Mouse (Mus musculus) 3T3-L1 (cell line): ENCODE measurements around the gene Tmem201.
A peak's percentile ranks its signal among the peaks of the same experiment; 100 is the strongest.

Experiments
- DNase-seq: peaks from one replicate; pipeline ENCODE4 v3.0.0-alpha.2; 2015; ENCODE audit warnings: low read depth, low spot score

The Tmem201 gene

GRCm38 (mm10) chr4:149749003-149749662, 11.3 kb upstream of the Tmem201 start:
- DNase-seq, result no peak

- no peak for DNase-seq
Observed at GRCm38 (mm10) chr4:149744119-149744518, 6.3 kb upstream of the Tmem201 start.

- DNase-seq, result no peak
Observed at GRCm38 (mm10) chr4:149742011-149742530, 4.2 kb upstream of the Tmem201 start.

GRCm38 (mm10) chr4:149740301-149740700, 2.5 kb upstream of the Tmem201 start:
- no peak for DNase-seq

GRCm38 (mm10) chr4:149739478-149739877, 1.6 kb upstream of the Tmem201 start:
- DNase-seq, result no peak

GRCm38 (mm10) chr4:149736581-149736980, 1.3 kb downstream of the Tmem201 start:
- DNase-seq, result peak; percentile 43

- DNase-seq, result no peak
Observed at GRCm38 (mm10) chr4:149735624-149736250, 2.1 kb downstream of the Tmem201 start.

- DNase-seq, result no peak
Observed at GRCm38 (mm10) chr4:149734730-149735475, 2.9 kb downstream of the Tmem201 start.

DNA sequence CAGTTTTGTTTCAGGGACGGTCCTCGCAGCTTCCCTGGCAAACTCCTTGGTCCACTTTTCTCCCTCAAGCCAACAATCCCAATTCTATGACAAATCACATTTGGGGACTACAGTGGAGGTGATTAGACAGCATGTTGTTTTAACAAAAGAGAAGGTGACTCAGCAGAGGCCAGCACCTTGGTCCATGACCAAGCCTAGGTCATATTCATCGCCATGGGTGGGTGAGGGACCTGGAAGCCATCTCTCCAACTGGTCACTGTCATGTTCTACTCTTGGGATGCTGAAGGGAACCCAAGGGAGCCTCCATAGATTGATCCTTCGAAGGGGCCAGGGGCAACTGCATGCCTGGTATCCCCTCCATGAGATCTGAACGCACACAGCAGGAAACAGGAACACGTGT, 3.6 kb downstream of the Tmem201 start:
- DNase-seq, result no peak

GRCm38 (mm10) chr4:149733748-149734147, 4.1 kb downstream of the Tmem201 start:
- DNase-seq, result no peak

- no peak for DNase-seq
Observed at GRCm38 (mm10) chr4:149732800-149733199, 5.0 kb downstream of the Tmem201 start.

DNA sequence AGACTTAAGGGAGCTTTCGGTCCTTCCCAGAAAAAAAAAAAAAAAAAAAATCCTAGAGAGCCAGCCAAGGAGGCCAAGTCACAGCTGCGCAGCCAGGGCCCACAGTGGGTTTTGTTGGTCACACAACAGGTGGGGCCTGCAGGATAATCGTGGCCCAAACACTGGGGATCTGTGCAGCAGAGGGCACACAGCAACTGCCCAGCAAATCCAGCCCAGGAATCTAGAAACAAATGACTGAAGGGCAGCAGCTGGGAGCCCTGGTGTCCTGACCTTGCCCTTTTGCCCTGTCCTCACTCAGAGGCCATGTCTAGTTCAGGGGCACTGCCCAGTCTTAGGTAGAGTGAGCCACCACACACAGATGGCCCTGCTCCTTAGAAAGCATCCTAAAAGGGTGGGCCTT, 5.5 kb downstream of the Tmem201 start:
- no peak for DNase-seq

DNA sequence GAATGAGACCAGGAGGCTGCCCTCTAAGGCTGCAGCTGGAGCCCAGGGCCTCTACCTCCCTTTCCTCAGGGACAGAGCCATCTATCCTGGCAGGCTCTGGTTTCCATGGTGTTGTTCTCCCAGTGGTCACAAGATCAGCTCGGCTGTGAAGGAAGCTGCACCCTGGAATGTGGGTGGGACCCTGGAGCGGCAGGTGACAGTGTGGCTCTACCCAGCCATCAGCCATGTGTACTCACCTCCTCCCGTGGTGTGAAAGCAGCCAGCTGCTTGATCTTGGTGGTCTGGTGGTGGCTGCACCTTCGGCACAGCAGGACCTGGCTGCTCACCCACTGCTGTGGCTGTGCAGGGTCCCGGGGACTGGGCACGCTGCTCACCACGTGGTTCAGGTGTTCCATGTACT, 7.0 kb downstream of the Tmem201 start:
- no peak for DNase-seq

- DNase-seq, result no peak
Observed at GRCm38 (mm10) chr4:149728810-149729209, 9.0 kb downstream of the Tmem201 start.

DNA sequence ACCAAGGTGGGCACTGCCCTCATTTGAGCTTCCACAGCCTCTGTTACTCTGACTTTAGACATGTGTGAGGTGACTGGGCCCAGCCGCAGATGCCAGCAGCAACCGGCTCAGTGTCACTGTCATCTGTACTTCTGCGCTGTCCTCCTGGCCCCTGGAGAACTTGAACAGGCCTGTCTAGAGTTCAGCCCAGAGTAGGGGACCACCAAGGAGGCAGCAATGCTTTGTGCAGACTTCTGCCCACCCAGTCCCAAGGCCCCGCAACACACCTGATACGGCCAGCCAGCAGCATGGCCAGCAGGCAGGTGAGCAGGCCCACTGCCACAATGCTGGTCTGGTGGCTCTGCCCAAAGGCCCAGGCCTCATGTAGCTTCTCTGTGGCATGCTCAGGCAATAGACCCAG, 10.2 kb downstream of the Tmem201 start:
- DNase-seq, result no peak

DNA sequence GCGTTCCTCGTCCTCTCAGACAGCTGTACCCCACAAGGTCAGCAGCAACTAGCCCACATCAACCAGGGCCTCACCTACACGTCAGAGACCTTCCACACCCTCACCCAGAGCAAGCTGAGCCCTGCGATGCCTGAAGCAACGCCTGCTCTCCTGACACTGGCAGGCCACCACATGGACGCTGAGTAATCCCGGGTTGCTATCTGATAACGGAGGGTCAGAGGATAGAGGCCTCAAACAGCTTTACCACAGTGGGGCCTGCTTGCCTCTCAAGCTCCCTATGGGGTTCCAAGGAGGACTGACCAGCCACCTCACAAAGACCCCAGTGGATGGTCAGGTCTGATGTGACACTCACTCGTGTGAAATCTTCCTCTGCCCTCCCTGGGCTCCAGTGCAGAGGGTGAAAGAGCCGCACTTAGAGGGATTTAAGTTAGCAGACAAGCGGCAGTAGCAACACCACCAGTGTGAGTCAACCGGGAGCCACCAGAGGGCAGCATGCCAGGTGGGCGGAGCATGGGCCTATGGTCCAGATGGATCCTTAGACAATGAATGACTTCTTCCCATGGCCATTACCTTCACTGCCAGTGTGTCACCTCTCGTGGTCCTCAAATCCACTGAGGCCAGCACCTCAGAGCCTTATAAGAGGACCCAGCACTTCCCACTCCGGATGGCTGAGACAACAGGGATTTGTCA, 12.0 kb downstream of the Tmem201 start:
- peak; percentile 93 for DNase-seq

DNA sequence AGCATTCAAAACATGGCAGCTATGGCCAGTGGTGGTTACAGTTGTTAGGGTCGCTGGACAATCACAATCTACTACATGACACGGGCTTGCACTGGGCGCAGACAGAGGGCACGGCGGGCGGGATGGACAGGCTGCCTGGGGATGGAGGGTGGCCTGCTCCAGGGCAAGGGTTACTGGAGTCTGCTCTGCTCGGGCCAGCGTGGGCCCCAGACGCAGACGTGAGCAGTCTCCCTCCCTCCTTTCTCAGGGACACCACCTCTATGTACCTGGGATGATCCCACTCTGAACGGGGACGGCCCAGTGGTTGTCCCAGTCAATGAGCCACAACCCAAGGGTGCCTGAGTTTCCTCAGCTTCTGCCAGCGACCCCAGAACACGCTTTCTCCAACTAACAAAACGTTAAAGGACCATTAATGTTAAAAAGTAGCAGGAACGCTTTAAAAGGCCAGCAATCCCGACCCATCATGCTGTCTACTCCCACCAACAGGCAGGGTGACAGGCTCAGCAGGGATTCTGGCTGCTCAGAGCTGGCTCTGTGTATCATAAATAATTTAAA, 12.9 kb downstream of the Tmem201 start:
- no peak for DNase-seq

DNA sequence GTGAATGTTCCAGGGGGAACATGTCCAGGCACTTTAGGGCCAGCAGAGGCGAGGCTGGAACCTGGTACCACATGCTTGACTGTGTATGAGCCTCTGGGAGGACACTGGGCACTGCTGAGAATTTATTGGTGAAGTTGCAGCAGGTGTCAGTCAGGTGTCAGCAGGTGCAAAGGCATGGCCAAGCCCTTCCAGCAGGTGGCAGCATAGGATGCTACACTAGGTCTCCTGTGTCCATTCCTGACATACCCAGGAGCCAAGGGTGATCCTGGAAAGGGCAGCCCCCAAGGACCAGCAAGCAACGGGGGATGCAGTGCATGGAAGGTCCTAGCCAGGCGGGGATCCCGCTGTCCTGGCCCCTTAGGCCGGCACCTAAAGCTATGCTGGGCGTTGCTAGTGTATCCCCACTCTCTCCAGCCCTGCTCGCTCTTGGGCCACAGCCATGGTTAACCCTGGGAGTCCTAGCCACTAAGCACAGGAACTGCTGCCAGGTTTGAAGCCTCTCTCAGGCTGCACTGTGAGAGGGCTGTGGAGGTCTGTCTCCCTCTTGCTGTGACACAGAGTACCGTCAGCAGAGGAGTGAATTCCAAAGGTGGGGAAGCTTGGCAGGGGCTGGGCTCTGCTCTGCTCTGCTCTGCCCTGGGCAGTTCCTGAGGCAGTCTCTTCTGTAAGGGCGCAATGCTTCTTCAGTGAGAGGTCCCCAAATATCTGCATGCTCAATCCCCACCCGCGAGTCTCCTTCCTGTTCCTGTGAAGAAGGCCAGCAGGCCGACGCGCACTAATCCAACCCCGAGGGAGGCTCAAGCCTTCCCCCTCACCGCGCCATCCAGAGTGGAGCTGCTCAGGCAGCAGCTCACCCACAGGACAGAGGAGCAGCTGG, 13.8 kb downstream of the Tmem201 start:
- peak; percentile 58 for DNase-seq

GRCm38 (mm10) chr4:149723021-149723390, 14.8 kb downstream of the Tmem201 start:
- DNase-seq, result no peak

GRCm38 (mm10) chr4:149722104-149723020, 15.5 kb downstream of the Tmem201 start:
- peak; percentile 65 for DNase-seq
